Mouse (Mus musculus) lung, embryonic 14.5 days (tissue): ENCODE data around the gene Top2b. TPM values are rescaled to one million over a fixed set of nuclear protein-coding genes. Genes with fewer than 3 reads are reported as not detected.

ENCODE experiments used
- ATAC-seq: fragments of 200-750 bp; cut with Nextera tagmentation; 2 replicates; pipeline ENCODE4 v1.8.0; 2017; ENCODE audit warnings: mild to moderate bottlenecking, moderate TSS enrichment, moderate library complexity; ENCODE audit not compliant: insufficient read depth
- DNase-seq: peaks from one replicate; pipeline ENCODE4 v3.0.0-alpha.2; 2015
- H3K27ac ChIP-seq: fragments of 300-500 bp; sonication (generic); 2 replicates; pipeline ENCODE4 v1.5.1; 2014; ENCODE audit warnings: low read depth, mild to moderate bottlenecking, moderate library complexity
- H3K27me3 ChIP-seq: fragments of 300-500 bp; sonication (generic); 2 replicates; pipeline ENCODE4 v1.6.1; 2014; ENCODE audit warnings: low read length, control low read depth; ENCODE audit not compliant: insufficient read depth
- H3K36me3 ChIP-seq: fragments of 300-500 bp; sonication (generic); 2 replicates; pipeline ENCODE4 v1.6.1; 2014; ENCODE audit warnings: control low read depth; ENCODE audit not compliant: insufficient read depth
- H3K4me1 ChIP-seq: fragments of 300-500 bp; sonication (generic); 2 replicates; pipeline ENCODE4 v1.6.1; 2014; ENCODE audit warnings: antibody characterized with exemption, control low read depth; ENCODE audit not compliant: insufficient read depth
- H3K4me2 ChIP-seq: fragments of 300-500 bp; sonication (generic); 2 replicates; pipeline ENCODE4 v1.6.1; 2014; ENCODE audit warnings: mild to moderate bottlenecking
- H3K4me3 ChIP-seq: fragments of 300-500 bp; sonication (generic); 2 replicates; pipeline ENCODE4 v1.5.1; 2014; ENCODE audit warnings: low read depth, low read length
- H3K9ac ChIP-seq: fragments of 300-500 bp; sonication (generic); 2 replicates; pipeline ENCODE4 v1.6.1; 2014
- H3K9me3 ChIP-seq: fragments of 300-500 bp; sonication (generic); 2 replicates; pipeline ENCODE4 v1.6.1; 2016; ENCODE audit warnings: low read depth, low read length, control low read depth
- CTCF ChIP-seq: IDR thresholded peaks from 2 replicates; pipeline ENCODE4 v1.5.1; 2016; ENCODE audit warnings: antibody characterized with exemption, low read depth
- WGBS: fragments of 180-500 bp; shearing (Covaris S2); extraction: QIAGEN DNeasy Blood & Tissue Kit; methylation state at CpG from one replicate; pipeline ENCODE4 v1.1.7; 2014; 5-methylcytosine and 5-hydroxymethylcytosine counted together
- polyA plus RNA-seq: library from polyadenylated mRNA; unstranded; fragments of >200 nt; fragmentation: Nextera tagmentation; extraction: Ambion mirVana; gene quantifications from 2 replicates; pipeline ENCODE4 v1.2.1, GENCODE M21; 2014

Gene Top2b
- polyA plus RNA-seq, 1 experiment from 2014 or later: 101 TPM

GRCm38 (mm10) chr14:16439385-16440126 lies 74.6 kb downstream of the Top2b start:
- ATAC-seq (no peak), DNase-seq (no peak)
- Histone ChIP-seq H3K4me1 (no peaks in the 10 kb centered on the region), H3K4me3 (no peak overlapping the region), H3K36me3 (peaks cover 20% of the 10 kb centered on the region; the same call in 1 of the 2 replicates), H3K9ac (no peak overlapping the region), H3K9me3 (no peaks in the 10 kb centered on the region), H3K27me3 (no peaks in the 10 kb centered on the region), H3K27ac (no peak overlapping the region), H3K4me2 (no peak overlapping the region)
- TF ChIP-seq CTCF: no peak
- 69% methylated on average over 6 of the region's 6 CpGs for WGBS

GRCm38 (mm10) chr14:16444859-16445258 lies 79.9 kb downstream of the Top2b start:
- no peaks in the 10 kb centered on the region for H3K27me3 ChIP-seq
- H3K4me1 ChIP-seq: no peaks in the 10 kb centered on the region; the same call in 1 of the 2 replicates
- H3K9me3 ChIP-seq: no peaks in the 10 kb centered on the region
- WGBS: 82% methylated on average over 4 of the region's 4 CpGs
- no peak overlapping the region for H3K9ac ChIP-seq
- no peak overlapping the region for H3K4me3 ChIP-seq
- DNase-seq (no peak), ATAC-seq (no peak)
- no peak overlapping the region for H3K4me2 ChIP-seq
- peaks cover 5% of the 10 kb centered on the region; the same call in 1 of the 2 replicates for H3K36me3 ChIP-seq
- no peak overlapping the region for H3K27ac ChIP-seq
- no peak for TF ChIP-seq CTCF

- Histone ChIP-seq H3K4me2 (no peak overlapping the region), H3K27me3 (no peaks in the 10 kb centered on the region), H3K9ac (no peak overlapping the region), H3K4me1 (no peaks in the 10 kb centered on the region; the same call in 1 of the 2 replicates), H3K36me3 (no peaks in the 10 kb centered on the region), H3K27ac (no peak overlapping the region), H3K4me3 (no peak overlapping the region), H3K9me3 (no peaks in the 10 kb centered on the region)
- DNase-seq (peak; percentile 55), ATAC-seq (0 out of 2 replicates have a peak, but pooled peaks have one; percentile 21)
- peak; percentile 68 for TF ChIP-seq CTCF
- 30% methylated on average over 3 of the region's 3 CpGs for WGBS
Measured at GRCm38 (mm10) chr14:16447587-16447986, 82.6 kb downstream of the Top2b start.

DNA sequence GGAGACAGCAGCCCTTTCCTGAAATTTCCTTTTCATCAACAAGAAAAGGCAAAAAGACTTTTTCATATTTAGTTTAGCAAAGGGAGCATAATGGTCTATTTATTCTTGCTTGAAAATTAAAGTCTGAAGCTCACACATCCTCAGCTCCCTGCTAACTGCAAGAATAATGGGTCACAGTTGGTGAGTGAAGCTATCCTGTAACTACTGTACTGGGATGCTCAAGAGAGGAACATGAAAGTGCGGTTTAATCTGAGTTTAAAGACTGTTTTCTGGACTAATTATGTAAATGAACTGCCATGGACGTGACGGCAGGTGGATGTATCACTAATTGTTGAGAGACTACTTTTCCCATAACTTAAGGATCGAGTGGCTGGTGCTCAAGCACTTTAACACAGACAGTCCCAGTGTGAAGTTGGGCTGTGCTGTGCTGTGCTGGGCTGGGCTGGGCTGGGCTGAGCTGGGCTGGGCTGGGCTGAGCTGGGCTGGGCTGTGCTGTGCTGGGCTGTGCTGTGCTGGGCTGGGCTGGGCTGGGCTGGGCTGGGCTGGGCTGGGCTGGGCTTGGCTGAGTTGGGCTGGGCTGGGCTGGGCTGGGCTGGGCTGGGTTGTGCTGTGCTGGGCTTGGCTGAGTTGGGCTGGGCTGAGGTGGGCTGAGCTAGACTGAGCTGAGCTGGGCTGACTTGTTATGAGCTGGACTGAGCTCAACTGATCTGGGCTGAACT lies 83.4 kb downstream of the Top2b start:
- H3K4me2 ChIP-seq: no peak overlapping the region
- no peak overlapping the region for H3K9ac ChIP-seq
- H3K36me3 ChIP-seq: no peaks in the 10 kb centered on the region
- H3K27me3 ChIP-seq: no peaks in the 10 kb centered on the region
- H3K9me3 ChIP-seq: no peaks in the 10 kb centered on the region
- TF ChIP-seq CTCF: no peak
- ATAC-seq (peak; percentile 97), DNase-seq (peak; percentile 67)
- no peak overlapping the region for H3K4me3 ChIP-seq
- 35% methylated on average over 4 of the region's 4 CpGs for WGBS
- H3K27ac ChIP-seq: no peak overlapping the region
- H3K4me1 ChIP-seq: no peaks in the 10 kb centered on the region; the same call in 1 of the 2 replicates

GRCm38 (mm10) chr14:16478606-16479323 lies 113.8 kb downstream of the Top2b start:
- Histone ChIP-seq H3K4me1 (no peaks in the 10 kb centered on the region; the same call in 1 of the 2 replicates), H3K9me3 (no peaks in the 10 kb centered on the region), H3K27me3 (no peaks in the 10 kb centered on the region), H3K4me3 (no peak overlapping the region), H3K36me3 (no peaks in the 10 kb centered on the region), H3K4me2 (no peak overlapping the region), H3K9ac (no peak overlapping the region), H3K27ac (no peak overlapping the region)
- DNase-seq (no peak), ATAC-seq (no peak)
- 75% methylated on average over 1 of the region's 1 CpGs for WGBS
- TF ChIP-seq CTCF: no peak

- Histone ChIP-seq H3K4me1 (no peaks in the 10 kb centered on the region; the same call in 1 of the 2 replicates), H3K27ac (no peak overlapping the region), H3K9ac (no peak overlapping the region), H3K27me3 (no peaks in the 10 kb centered on the region), H3K36me3 (no peaks in the 10 kb centered on the region), H3K4me3 (no peak overlapping the region), H3K4me2 (no peak overlapping the region), H3K9me3 (no peaks in the 10 kb centered on the region)
- ATAC-seq (no peak), DNase-seq (no peak)
- TF ChIP-seq CTCF: no peak
- WGBS: 77% methylated on average over 2 of the region's 2 CpGs
Measured at GRCm38 (mm10) chr14:16479521-16479920, 114.5 kb downstream of the Top2b start.
